Mouse (Mus musculus) frontal cortex, postnatal 25 days (tissue): ENCODE data around the gene Rbbp4.

Source experiments
- DNase-seq, 2 experiments: peaks; one replicate each; pipeline ENCODE4 v3.0.0; 2022; ENCODE audit warnings: low spot score in 2 of 2

The Rbbp4 gene

GRCm38 (mm10) chr4:129353176-129353575 is 18.0 kb upstream of the Rbbp4 start:
- no peak for DNase-seq

GRCm38 (mm10) chr4:129351111-129351510 is 15.9 kb upstream of the Rbbp4 start:
- DNase-seq = peak in 1 of 2 experiments; percentile 21

- DNase-seq = peak; percentile 54
These were observed 15.5 kb upstream of the Rbbp4 start for GRCm38 (mm10) chr4:129350644-129351043.

- no peak for DNase-seq
These were observed 11.4 kb upstream of the Rbbp4 start for GRCm38 (mm10) chr4:129346481-129347154.

GRCm38 (mm10) chr4:129342705-129343104 is 7.5 kb upstream of the Rbbp4 start:
- DNase-seq = no peak

- DNase-seq = no peak
These were observed 6.7 kb upstream of the Rbbp4 start for GRCm38 (mm10) chr4:129341888-129342287.

- DNase-seq = no peak
These were observed 4.6 kb upstream of the Rbbp4 start for GRCm38 (mm10) chr4:129339743-129340142.

- no peak for DNase-seq
These were observed 1.1 kb upstream of the Rbbp4 start for GRCm38 (mm10) chr4:129336291-129336690.

GRCm38 (mm10) chr4:129334677-129335215 is 424 bp downstream of the Rbbp4 start:
- no peak for DNase-seq

GRCm38 (mm10) chr4:129332846-129333245 is 2.3 kb downstream of the Rbbp4 start:
- no peak for DNase-seq

GRCm38 (mm10) chr4:129326191-129326590 is 9.0 kb downstream of the Rbbp4 start:
- no peak for DNase-seq

GRCm38 (mm10) chr4:129324756-129325155 is 10.4 kb downstream of the Rbbp4 start:
- DNase-seq = no peak

GRCm38 (mm10) chr4:129323491-129323890 is 11.7 kb downstream of the Rbbp4 start:
- no peak for DNase-seq

- DNase-seq = no peak
These were observed 13.1 kb downstream of the Rbbp4 start for GRCm38 (mm10) chr4:129322042-129322441.

GRCm38 (mm10) chr4:129320876-129321275 is 14.3 kb downstream of the Rbbp4 start:
- DNase-seq = no peak

GRCm38 (mm10) chr4:129313886-129314285 is 21.3 kb downstream of the Rbbp4 start:
- DNase-seq = no peak

GRCm38 (mm10) chr4:129307936-129308335 is 27.2 kb downstream of the Rbbp4 start:
- no peak for DNase-seq

GRCm38 (mm10) chr4:129304306-129304705 is 30.9 kb downstream of the Rbbp4 start:
- no peak for DNase-seq

GRCm38 (mm10) chr4:129303816-129304215 is 31.4 kb downstream of the Rbbp4 start:
- DNase-seq = no peak

- DNase-seq = no peak
These were observed 31.8 kb downstream of the Rbbp4 start for GRCm38 (mm10) chr4:129303401-129303800.

- no peak for DNase-seq
These were observed 36.0 kb downstream of the Rbbp4 start for GRCm38 (mm10) chr4:129299121-129299520.

- DNase-seq = no peak
These were observed 37.4 kb downstream of the Rbbp4 start for GRCm38 (mm10) chr4:129297724-129298123.

- no peak for DNase-seq
These were observed 39.1 kb downstream of the Rbbp4 start for GRCm38 (mm10) chr4:129296066-129296465.

GRCm38 (mm10) chr4:129295188-129295587 is 40.0 kb downstream of the Rbbp4 start:
- no peak for DNase-seq
